Mouse (Mus musculus): ENCODE data around the gene Ufsp2. TPM values are rescaled to one million over a fixed set of nuclear protein-coding genes. Genes with fewer than 3 reads are reported as not detected.
A peak's percentile ranks its signal among the peaks of the same experiment; 100 is the strongest.

Gene Ufsp2
- 74.1 and 74.9 TPM in 2 replicates for polyA plus RNA-seq (2014; fragmentation: Nextera tagmentation; extraction: Ambion mirVana)

GRCm38 (mm10) chr8:45975126-45975836, at the start of gene Ufsp2, which contains the start of gene 1700029J07Rik:
Gene Ufsp2, plus strand, starts transcription at chr8:45975528.
Gene 1700029J07Rik, minus strand, starts transcription at chr8:45975252.
- H3K4me1 ChIP-seq (ENCODE audit: control insufficient read depth, insufficient read depth, low read length): no peaks in the 10 kb centered on the region
- H3K36me3 ChIP-seq (ENCODE audit: control insufficient read depth, insufficient read depth, low read length): peaks cover 9% of the 10 kb centered on the region; the same call in 1 of the 2 replicates
- peak within 1 kb of the TSS; percentile 66 for H3K9ac ChIP-seq (ENCODE audit: low read depth, low read length)
- peak within 1 kb of the TSS; percentile 74 for H3K27ac ChIP-seq (ENCODE audit: low read depth, low read length)
- under 1% methylated on average over 57 of the region's 57 CpGs for WGBS
- H3K9me3 ChIP-seq (ENCODE audit: control insufficient read depth, low read length): no peaks in the 10 kb centered on the region
- no peaks in the 10 kb centered on the region for H3K27me3 ChIP-seq (ENCODE audit: control insufficient read depth, insufficient read depth, low read length)
- peak; percentile 98 for ATAC-seq (ENCODE audit: low FRiP score, low TSS enrichment)
- peak within 1 kb of the TSS; percentile 63 for H3K4me2 ChIP-seq (replicated peaks; ENCODE audit: low read depth, low read length)
- peak within 1 kb of the TSS; percentile 60 for H3K4me3 ChIP-seq (ENCODE audit: low read length)

DNA sequence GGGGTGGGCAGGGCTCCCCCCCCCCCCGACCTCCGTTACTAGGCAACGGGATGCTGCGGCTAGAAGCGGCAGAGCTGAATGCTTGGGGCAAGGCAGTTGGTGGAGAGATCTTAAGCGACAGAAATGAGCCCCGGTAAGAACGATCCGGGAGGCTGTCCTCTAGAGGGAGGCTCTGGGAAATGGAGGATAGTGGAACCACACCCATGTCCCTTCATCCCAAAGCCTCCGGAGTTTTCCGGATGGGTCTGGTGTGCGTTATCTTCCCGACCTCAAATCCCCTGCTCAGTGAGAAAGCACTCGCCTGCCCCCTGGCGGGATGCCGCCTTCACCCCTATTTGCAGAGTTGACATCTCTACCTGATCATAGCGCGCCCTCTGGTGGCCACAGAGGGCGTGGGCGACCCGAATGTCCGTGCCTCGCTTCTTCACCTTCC, 40.7 kb upstream of the Ufsp2 start, which contains the start of gene Ccdc110:
Gene Ccdc110 (plus strand): TSS at position 38 of the 433 bp plus-strand sequence.
- peak; percentile 82 for ATAC-seq (ENCODE audit: low FRiP score, low TSS enrichment)
- Histone ChIP-seq H3K9me3 (ENCODE audit: control insufficient read depth, low read length) (peaks cover 5% of the 10 kb centered on the region; the same call in 1 of the 2 replicates), H3K27me3 (ENCODE audit: control insufficient read depth, insufficient read depth, low read length) (no peaks in the 10 kb centered on the region), H3K4me1 (ENCODE audit: control insufficient read depth, insufficient read depth, low read length) (no peaks in the 10 kb centered on the region), H3K4me3 (ENCODE audit: low read length) (peak within 1 kb of the TSS; percentile 30), H3K36me3 (ENCODE audit: control insufficient read depth, insufficient read depth, low read length) (no peaks in the 10 kb centered on the region), H3K27ac (ENCODE audit: low read depth, low read length) (no peak within 1 kb of the TSS), H3K9ac (ENCODE audit: low read depth, low read length) (no peak within 1 kb of the TSS), H3K4me2 (replicated peaks; ENCODE audit: low read depth, low read length) (peak within 1 kb of the TSS; percentile 49)
- WGBS: 2% methylated on average over 23 of the region's 23 CpGs

DNA sequence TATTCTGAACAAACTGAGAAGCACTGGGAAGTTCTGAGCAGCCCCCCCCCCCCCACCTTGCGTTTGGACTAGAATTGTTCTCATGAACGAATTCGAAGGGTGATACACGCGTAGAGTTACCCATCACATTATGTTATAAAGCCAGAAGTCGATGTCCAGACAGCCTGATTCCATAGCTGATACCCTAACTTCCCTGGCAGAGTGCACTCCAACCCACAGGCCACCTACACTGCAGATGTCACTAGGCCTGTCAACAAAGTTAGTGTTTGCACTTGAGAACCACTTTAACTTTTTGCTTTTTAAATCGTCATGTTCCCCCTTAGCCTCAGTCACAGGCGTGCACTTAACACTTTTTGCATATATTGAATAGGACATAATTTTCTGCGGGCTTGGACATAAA, 38.3 kb upstream of the Ufsp2 start:
- Histone ChIP-seq H3K36me3 (ENCODE audit: control insufficient read depth, insufficient read depth, low read length) (no peaks in the 10 kb centered on the region), H3K4me2 (replicated peaks; ENCODE audit: low read depth, low read length) (no peak overlapping the region), H3K4me3 (ENCODE audit: low read length) (no peak overlapping the region), H3K9ac (ENCODE audit: low read depth, low read length) (no peak overlapping the region), H3K9me3 (ENCODE audit: control insufficient read depth, low read length) (no peaks in the 10 kb centered on the region), H3K27ac (ENCODE audit: low read depth, low read length) (no peak overlapping the region), H3K4me1 (ENCODE audit: control insufficient read depth, insufficient read depth, low read length) (no peaks in the 10 kb centered on the region), H3K27me3 (ENCODE audit: control insufficient read depth, insufficient read depth, low read length) (no peaks in the 10 kb centered on the region)
- ATAC-seq (ENCODE audit: low FRiP score, low TSS enrichment): no peak
- WGBS: 83% methylated on average over 9 of the region's 9 CpGs

- 91% methylated on average over 4 of the region's 4 CpGs for WGBS
- Histone ChIP-seq H3K36me3 (ENCODE audit: control insufficient read depth, insufficient read depth, low read length) (no peaks in the 10 kb centered on the region), H3K9me3 (ENCODE audit: control insufficient read depth, low read length) (no peaks in the 10 kb centered on the region), H3K4me3 (ENCODE audit: low read length) (no peak overlapping the region), H3K27me3 (ENCODE audit: control insufficient read depth, insufficient read depth, low read length) (no peaks in the 10 kb centered on the region), H3K4me2 (replicated peaks; ENCODE audit: low read depth, low read length) (no peak overlapping the region), H3K27ac (ENCODE audit: low read depth, low read length) (no peak overlapping the region), H3K4me1 (ENCODE audit: control insufficient read depth, insufficient read depth, low read length) (no peaks in the 10 kb centered on the region), H3K9ac (ENCODE audit: low read depth, low read length) (no peak overlapping the region)
- ATAC-seq (ENCODE audit: low FRiP score, low TSS enrichment): no peak
Observed at GRCm38 (mm10) chr8:45946283-45946682, 29.0 kb upstream of the Ufsp2 start.

GRCm38 (mm10) chr8:45950622-45951021, 24.7 kb upstream of the Ufsp2 start:
- H3K36me3 ChIP-seq (ENCODE audit: control insufficient read depth, insufficient read depth, low read length): no peaks in the 10 kb centered on the region
- no peak for ATAC-seq (ENCODE audit: low FRiP score, low TSS enrichment)

GRCm38 (mm10) chr8:45970894-45971293, 4.4 kb upstream of the Ufsp2 start:
- Histone ChIP-seq H3K4me3 (ENCODE audit: low read length) (no peak overlapping the region), H3K27me3 (ENCODE audit: control insufficient read depth, insufficient read depth, low read length) (no peaks in the 10 kb centered on the region), H3K4me2 (replicated peaks; ENCODE audit: low read depth, low read length) (no peak overlapping the region), H3K9me3 (ENCODE audit: control insufficient read depth, low read length) (no peaks in the 10 kb centered on the region), H3K27ac (ENCODE audit: low read depth, low read length) (no peak overlapping the region), H3K9ac (ENCODE audit: low read depth, low read length) (no peak overlapping the region), H3K36me3 (ENCODE audit: control insufficient read depth, insufficient read depth, low read length) (no peaks in the 10 kb centered on the region), H3K4me1 (ENCODE audit: control insufficient read depth, insufficient read depth, low read length) (no peaks in the 10 kb centered on the region)
- 94% methylated on average over 12 of the region's 12 CpGs for WGBS
- ATAC-seq (ENCODE audit: low FRiP score, low TSS enrichment): no peak

More at GRCm38 (mm10) chr8:45950622-45951021, 24.7 kb upstream of the Ufsp2 start:
- no peak overlapping the region for H3K4me3 ChIP-seq (ENCODE audit: low read length)
- H3K4me2 ChIP-seq (replicated peaks; ENCODE audit: low read depth, low read length): no peak overlapping the region
- no peaks in the 10 kb centered on the region for H3K9me3 ChIP-seq (ENCODE audit: control insufficient read depth, low read length)
- no peaks in the 10 kb centered on the region for H3K27me3 ChIP-seq (ENCODE audit: control insufficient read depth, insufficient read depth, low read length)
- 55% methylated on average over 2 of the region's 2 CpGs for WGBS
- no peak overlapping the region for H3K27ac ChIP-seq (ENCODE audit: low read depth, low read length)
- H3K9ac ChIP-seq (ENCODE audit: low read depth, low read length): no peak overlapping the region
- no peaks in the 10 kb centered on the region for H3K4me1 ChIP-seq (ENCODE audit: control insufficient read depth, insufficient read depth, low read length)

DNA sequence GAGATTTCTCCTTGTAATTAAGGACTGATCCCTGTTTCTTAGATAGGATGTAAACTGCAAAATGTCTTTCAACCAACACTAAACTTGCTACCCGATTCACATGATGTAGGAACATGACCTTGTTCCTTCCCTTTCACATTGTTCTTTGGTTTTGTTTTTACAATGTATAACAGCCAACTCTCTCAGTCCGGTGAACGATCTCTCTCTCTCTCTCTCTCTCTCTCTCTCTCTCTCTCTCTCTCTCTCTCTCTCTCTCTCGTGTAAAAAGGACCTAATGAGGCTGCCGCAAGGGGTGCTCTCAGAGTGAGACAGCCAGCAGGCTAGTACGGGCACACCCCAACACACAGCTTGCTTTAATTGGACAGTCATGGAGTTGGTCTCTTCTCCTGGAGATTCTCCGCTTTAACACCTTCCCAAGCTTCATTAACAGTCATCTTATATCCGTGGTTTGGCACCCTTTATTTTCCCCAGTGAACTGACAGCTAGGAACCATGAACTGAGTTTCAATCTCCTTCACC, 1.3 kb upstream of the Ufsp2 start:
- WGBS: 68% methylated on average over 8 of the region's 8 CpGs
- Histone ChIP-seq H3K9me3 (ENCODE audit: control insufficient read depth, low read length) (no peaks in the 10 kb centered on the region), H3K4me1 (ENCODE audit: control insufficient read depth, insufficient read depth, low read length) (no peaks in the 10 kb centered on the region), H3K4me3 (ENCODE audit: low read length) (no peak overlapping the region), H3K27me3 (ENCODE audit: control insufficient read depth, insufficient read depth, low read length) (no peaks in the 10 kb centered on the region), H3K4me2 (replicated peaks; ENCODE audit: low read depth, low read length) (peak overlapping the region; percentile 54), H3K9ac (ENCODE audit: low read depth, low read length) (no peak overlapping the region), H3K36me3 (ENCODE audit: control insufficient read depth, insufficient read depth, low read length) (peaks cover 3% of the 10 kb centered on the region; the same call in 1 of the 2 replicates), H3K27ac (ENCODE audit: low read depth, low read length) (no peak overlapping the region)
- ATAC-seq (ENCODE audit: low FRiP score, low TSS enrichment): no peak

DNA sequence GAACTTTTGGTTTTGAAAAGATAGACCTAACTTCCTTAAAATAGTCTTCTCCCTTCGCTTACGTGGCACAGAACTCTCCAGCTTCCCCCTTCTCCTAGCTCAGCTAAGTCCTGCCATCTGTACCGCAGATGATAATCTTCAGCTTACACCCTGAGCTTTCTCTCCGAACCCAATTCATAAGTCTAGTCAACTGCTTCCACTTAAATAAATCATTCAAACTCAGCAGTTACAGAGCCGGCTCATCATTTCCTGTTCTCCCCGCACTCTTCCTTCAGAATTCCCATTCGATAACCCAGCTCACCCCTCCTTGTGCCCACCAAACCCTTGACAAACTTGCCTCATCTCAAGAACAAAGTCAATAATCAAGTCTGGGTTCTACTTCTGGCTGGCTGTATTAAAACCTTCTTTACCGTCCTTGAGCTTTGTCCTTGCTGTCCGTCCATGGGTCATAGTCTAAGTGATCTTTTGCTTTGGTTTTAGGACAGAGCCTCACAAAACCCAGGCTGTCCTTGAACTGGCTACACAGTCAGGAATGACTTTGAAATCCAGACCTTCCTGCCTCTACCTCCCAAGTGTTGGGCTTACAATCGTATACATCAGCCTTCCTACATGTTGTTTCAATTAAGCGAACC, 625 bp downstream of the Ufsp2 start:
- 64% methylated on average over 11 of the region's 11 CpGs for WGBS
- H3K27ac ChIP-seq (ENCODE audit: low read depth, low read length): no peak overlapping the region

GRCm38 (mm10) chr8:45986665-45987064, 11.3 kb downstream of the Ufsp2 start:
- peaks cover 43% of the 10 kb centered on the region for H3K36me3 ChIP-seq (ENCODE audit: control insufficient read depth, insufficient read depth, low read length)

More for the DNA sequence above, 625 bp downstream of the Ufsp2 start:
- peak overlapping the region; percentile 60 for H3K4me3 ChIP-seq (ENCODE audit: low read length)
- no peaks in the 10 kb centered on the region for H3K4me1 ChIP-seq (ENCODE audit: control insufficient read depth, insufficient read depth, low read length)
- no peak for ATAC-seq (ENCODE audit: low FRiP score, low TSS enrichment)
- H3K9ac ChIP-seq (ENCODE audit: low read depth, low read length): peak overlapping the region; percentile 66
- H3K36me3 ChIP-seq (ENCODE audit: control insufficient read depth, insufficient read depth, low read length): peaks cover 13% of the 10 kb centered on the region; the same call in 1 of the 2 replicates
- H3K9me3 ChIP-seq (ENCODE audit: control insufficient read depth, low read length): no peaks in the 10 kb centered on the region
- no peaks in the 10 kb centered on the region for H3K27me3 ChIP-seq (ENCODE audit: control insufficient read depth, insufficient read depth, low read length)
- H3K4me2 ChIP-seq (replicated peaks; ENCODE audit: low read depth, low read length): peak overlapping the region; percentile 63

More at GRCm38 (mm10) chr8:45986665-45987064, 11.3 kb downstream of the Ufsp2 start:
- no peak overlapping the region for H3K9ac ChIP-seq (ENCODE audit: low read depth, low read length)
- ATAC-seq (ENCODE audit: low FRiP score, low TSS enrichment): no peak
- no peak overlapping the region for H3K4me2 ChIP-seq (replicated peaks; ENCODE audit: low read depth, low read length)
- WGBS: 79% methylated on average over 3 of the region's 3 CpGs
- H3K27ac ChIP-seq (ENCODE audit: low read depth, low read length): no peak overlapping the region
- no peak overlapping the region for H3K4me3 ChIP-seq (ENCODE audit: low read length)
- no peaks in the 10 kb centered on the region for H3K4me1 ChIP-seq (ENCODE audit: control insufficient read depth, insufficient read depth, low read length)
- H3K27me3 ChIP-seq (ENCODE audit: control insufficient read depth, insufficient read depth, low read length): no peaks in the 10 kb centered on the region
- H3K9me3 ChIP-seq (ENCODE audit: control insufficient read depth, low read length): no peaks in the 10 kb centered on the region

Data from kidney, embryonic 14.5 days (tissue).